Mouse (Mus musculus): ENCODE results near the gene Zscan18. TPM values are rescaled to one million over a fixed set of nuclear protein-coding genes. Genes with fewer than 3 reads are reported as not detected.
"Not testable (repeated sequence)": the region's sequence is repeated elsewhere in the genome, so short reads cannot be mapped to it uniquely, and the experiment has no call there.

The Zscan18 gene
- polyA plus RNA-seq, 1 experiment: 9.0 TPM

- Histone ChIP-seq H3K4me1 (ENCODE audit: control insufficient read depth, insufficient read depth, low read length) (peaks cover 6% of the 10 kb centered on the region), H3K4me3 (ENCODE audit: control insufficient read depth, low read depth, low read length) (peak overlapping the region; percentile 88), H3K27ac (ENCODE audit: control insufficient read depth, insufficient read depth, low read depth, low read length) (peak overlapping the region; percentile 69), H3K36me3 (ENCODE audit: control insufficient read depth, insufficient read depth, low read length) (no peaks in the 10 kb centered on the region), H3K27me3 (ENCODE audit: control insufficient read depth, insufficient read depth, low read length) (no peaks in the 10 kb centered on the region)
- TF ChIP-seq POLR2A (IDR thresholded peaks at IDR 0.05; ENCODE audit: control insufficient read depth, low read depth, low read length) (no peak), CTCF (IDR thresholded peaks at IDR 0.05; ENCODE audit: control insufficient read depth, insufficient read depth, insufficient replicate concordance, low read depth, low read length) (no peak)
These were observed 264 bp upstream of the Zscan18 start for GRCm38 (mm10) chr7:12803727-12804071.

GRCm38 (mm10) chr7:12799554-12799953 lies 3.9 kb downstream of the Zscan18 start:
- Histone ChIP-seq H3K4me3 (ENCODE audit: control insufficient read depth, low read depth, low read length) (no peak overlapping the region), H3K27me3 (ENCODE audit: control insufficient read depth, insufficient read depth, low read length) (no peaks in the 10 kb centered on the region), H3K27ac (ENCODE audit: control insufficient read depth, insufficient read depth, low read depth, low read length) (no peak overlapping the region), H3K36me3 (ENCODE audit: control insufficient read depth, insufficient read depth, low read length) (no peaks in the 10 kb centered on the region), H3K4me1 (ENCODE audit: control insufficient read depth, insufficient read depth, low read length) (peaks cover 9% of the 10 kb centered on the region)
- TF ChIP-seq POLR2A (IDR thresholded peaks at IDR 0.05; ENCODE audit: control insufficient read depth, low read depth, low read length): no peak
- no peak for TF ChIP-seq CTCF (IDR thresholded peaks at IDR 0.05; ENCODE audit: control insufficient read depth, insufficient read depth, insufficient replicate concordance, low read depth, low read length)

- Histone ChIP-seq H3K27me3 (ENCODE audit: control insufficient read depth, insufficient read depth, low read length) (no peaks in the 10 kb centered on the region), H3K27ac (ENCODE audit: control insufficient read depth, insufficient read depth, low read depth, low read length) (no peak overlapping the region), H3K36me3 (ENCODE audit: control insufficient read depth, insufficient read depth, low read length) (no peaks in the 10 kb centered on the region), H3K4me3 (ENCODE audit: control insufficient read depth, low read depth, low read length) (no peak overlapping the region), H3K4me1 (ENCODE audit: control insufficient read depth, insufficient read depth, low read length) (peaks cover 9% of the 10 kb centered on the region)
- TF ChIP-seq CTCF (IDR thresholded peaks at IDR 0.05; ENCODE audit: control insufficient read depth, insufficient read depth, insufficient replicate concordance, low read depth, low read length): no peak
- TF ChIP-seq POLR2A (IDR thresholded peaks at IDR 0.05; ENCODE audit: control insufficient read depth, low read depth, low read length): no peak
These were observed 5.5 kb downstream of the Zscan18 start for GRCm38 (mm10) chr7:12797971-12798370.

GRCm38 (mm10) chr7:12792624-12793023 lies 10.8 kb downstream of the Zscan18 start:
- not testable (repeated sequence) for H3K27me3 ChIP-seq (ENCODE audit: control insufficient read depth, insufficient read depth, low read length)

GRCm38 (mm10) chr7:12788025-12788424 lies 15.4 kb downstream of the Zscan18 start:
- TF ChIP-seq POLR2A (IDR thresholded peaks at IDR 0.05; ENCODE audit: control insufficient read depth, low read depth, low read length) (no peak), CTCF (IDR thresholded peaks at IDR 0.05; ENCODE audit: control insufficient read depth, insufficient read depth, insufficient replicate concordance, low read depth, low read length) (no peak)

More at GRCm38 (mm10) chr7:12792624-12793023, 10.8 kb downstream of the Zscan18 start:
- not testable (repeated sequence) for H3K36me3 ChIP-seq (ENCODE audit: control insufficient read depth, insufficient read depth, low read length); H3K4me1 ChIP-seq (ENCODE audit: control insufficient read depth, insufficient read depth, low read length); H3K27ac ChIP-seq (ENCODE audit: control insufficient read depth, insufficient read depth, low read depth, low read length)
- H3K4me3 ChIP-seq (ENCODE audit: control insufficient read depth, low read depth, low read length): peak overlapping the region; percentile 56

GRCm38 (mm10) chr7:12787333-12787732 lies 16.1 kb downstream of the Zscan18 start:
- TF ChIP-seq POLR2A (IDR thresholded peaks at IDR 0.05; ENCODE audit: control insufficient read depth, low read depth, low read length) (no peak), CTCF (IDR thresholded peaks at IDR 0.05; ENCODE audit: control insufficient read depth, insufficient read depth, insufficient replicate concordance, low read depth, low read length) (no peak)
- Histone ChIP-seq H3K4me3 (ENCODE audit: control insufficient read depth, low read depth, low read length) (no peak overlapping the region), H3K36me3 (ENCODE audit: control insufficient read depth, insufficient read depth, low read length) (no peaks in the 10 kb centered on the region), H3K4me1 (ENCODE audit: control insufficient read depth, insufficient read depth, low read length) (no peaks in the 10 kb centered on the region), H3K27me3 (ENCODE audit: control insufficient read depth, insufficient read depth, low read length) (no peaks in the 10 kb centered on the region), H3K27ac (ENCODE audit: control insufficient read depth, insufficient read depth, low read depth, low read length) (no peak overlapping the region)

More at GRCm38 (mm10) chr7:12788025-12788424, 15.4 kb downstream of the Zscan18 start:
- no peaks in the 10 kb centered on the region for H3K36me3 ChIP-seq (ENCODE audit: control insufficient read depth, insufficient read depth, low read length)
- no peak overlapping the region for H3K4me3 ChIP-seq (ENCODE audit: control insufficient read depth, low read depth, low read length)
- no peaks in the 10 kb centered on the region for H3K27me3 ChIP-seq (ENCODE audit: control insufficient read depth, insufficient read depth, low read length)
- H3K27ac ChIP-seq (ENCODE audit: control insufficient read depth, insufficient read depth, low read depth, low read length): no peak overlapping the region
- H3K4me1 ChIP-seq (ENCODE audit: control insufficient read depth, insufficient read depth, low read length): no peaks in the 10 kb centered on the region

DNA sequence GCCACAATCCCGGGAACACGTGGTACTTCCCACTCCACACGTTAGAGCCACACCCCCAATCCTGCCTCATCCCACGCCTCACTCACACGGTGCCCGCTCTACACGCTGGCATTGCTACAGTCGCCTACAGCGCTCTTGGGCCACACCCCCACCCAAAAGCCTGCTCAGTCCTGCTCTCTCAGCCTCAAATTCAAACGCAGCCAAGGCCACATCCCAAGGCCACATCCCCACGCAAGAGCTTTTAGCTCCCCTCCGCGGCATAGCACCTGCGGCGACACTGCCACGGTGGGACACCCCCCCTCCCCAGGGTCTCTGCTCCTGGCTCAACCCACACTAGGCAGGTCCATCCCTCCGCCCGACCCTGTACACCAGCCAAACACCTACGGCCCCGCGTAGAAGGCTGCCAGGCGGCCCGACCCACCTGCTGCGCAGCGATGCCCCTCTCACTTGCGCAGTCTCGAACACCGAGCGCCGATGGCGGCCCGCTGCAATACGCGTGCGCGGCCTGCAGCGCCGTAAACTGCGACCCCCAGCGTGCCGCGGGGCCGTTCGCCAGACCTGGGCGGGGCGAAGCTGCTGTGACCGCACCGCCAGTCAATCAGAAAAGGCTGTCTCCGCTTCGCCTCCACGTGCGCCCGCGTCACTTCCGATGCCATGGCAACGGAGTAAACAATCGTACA lies 23.1 kb downstream of the Zscan18 start:
- peak overlapping the region; percentile 62 for H3K27ac ChIP-seq (ENCODE audit: control insufficient read depth, insufficient read depth, low read depth, low read length)
- H3K27me3 ChIP-seq (ENCODE audit: control insufficient read depth, insufficient read depth, low read length): no peaks in the 10 kb centered on the region
- TF ChIP-seq CTCF (IDR thresholded peaks at IDR 0.05; ENCODE audit: control insufficient read depth, insufficient read depth, insufficient replicate concordance, low read depth, low read length) (no peak), POLR2A (IDR thresholded peaks at IDR 0.05; ENCODE audit: control insufficient read depth, low read depth, low read length) (no peak; the same call in 1 of the 2 replicates)
- H3K4me3 ChIP-seq (ENCODE audit: control insufficient read depth, low read depth, low read length): peak overlapping the region; percentile 89
- H3K4me1 ChIP-seq (ENCODE audit: control insufficient read depth, insufficient read depth, low read length): peaks cover 10% of the 10 kb centered on the region
- H3K36me3 ChIP-seq (ENCODE audit: control insufficient read depth, insufficient read depth, low read length): no peaks in the 10 kb centered on the region

- peaks cover 10% of the 10 kb centered on the region for H3K4me1 ChIP-seq (ENCODE audit: control insufficient read depth, insufficient read depth, low read length)
- H3K4me3 ChIP-seq (ENCODE audit: control insufficient read depth, low read depth, low read length): peak overlapping the region; percentile 89
- H3K27ac ChIP-seq (ENCODE audit: control insufficient read depth, insufficient read depth, low read depth, low read length): no peak overlapping the region; the same call in 1 of the 2 replicates
- H3K27me3 ChIP-seq (ENCODE audit: control insufficient read depth, insufficient read depth, low read length): no peaks in the 10 kb centered on the region
- no peaks in the 10 kb centered on the region for H3K36me3 ChIP-seq (ENCODE audit: control insufficient read depth, insufficient read depth, low read length)
- TF ChIP-seq POLR2A (IDR thresholded peaks at IDR 0.05; ENCODE audit: control insufficient read depth, low read depth, low read length) (no peak), CTCF (IDR thresholded peaks at IDR 0.05; ENCODE audit: control insufficient read depth, insufficient read depth, insufficient replicate concordance, low read depth, low read length) (no peak)
These were observed 23.7 kb downstream of the Zscan18 start for GRCm38 (mm10) chr7:12779782-12780150.

Data from testis, adult 2 months (tissue).